Mouse (Mus musculus) heart, embryonic 14.5 days (tissue): ENCODE measurements at regions not wholly inside any gene's neighbourhood (a gene's known extent, or its start where the extent isn't known, plus 50 kb on each side); places are given as distances from the start of the nearest gene placed in this dataset. TPM values are rescaled to one million over a fixed set of nuclear protein-coding genes. Genes with fewer than 3 reads are reported as not detected.

Source experiments
- ATAC-seq: fragments of 200-750 bp; cut with Nextera tagmentation; 2 replicates; pipeline ENCODE4 v1.8.0; 2017; ENCODE audit warnings: low read depth, moderate TSS enrichment; ENCODE audit not compliant: insufficient number of reproducible peaks, insufficient read depth, low FRiP score
- H3K27ac ChIP-seq, 2 experiments: fragments of 200-500 bp in 1 of 2; fragments of 300-500 bp in 1 of 2; sonication (generic) in 1 of 2; replicated peaks in 1 of 2; 2 replicates each; pipeline ENCODE4 v1.5.1; 2012 to 2014; ENCODE audit warnings: low read depth in 2 of 2, low read length in 2 of 2, control low read depth in 1 of 2, mild to moderate bottlenecking in 1 of 2, mixed read lengths in 1 of 2; ENCODE audit not compliant: control insufficient read depth in 1 of 2, insufficient read depth in 1 of 2
- H3K27me3 ChIP-seq: fragments of 300-500 bp; sonication (generic); 2 replicates; pipeline ENCODE4 v1.6.1; 2014; ENCODE audit warnings: mild to moderate bottlenecking, low read length, control low read depth; ENCODE audit not compliant: control insufficient read depth, insufficient read depth
- H3K36me3 ChIP-seq: fragments of 300-500 bp; sonication (generic); 2 replicates; pipeline ENCODE4 v1.6.1; 2014; ENCODE audit warnings: mild to moderate bottlenecking, control low read depth, low read length, mixed read lengths; ENCODE audit not compliant: control insufficient read depth, insufficient read depth
- H3K4me1 ChIP-seq, 2 experiments: fragments of 200-500 bp in 1 of 2; fragments of 300-500 bp in 1 of 2; sonication (generic) in 1 of 2; 2 replicates each; pipeline ENCODE4 v1.6.1; 2012 to 2014; ENCODE audit warnings: low read length in 2 of 2, control low read depth in 1 of 2, mixed read lengths in 1 of 2; ENCODE audit not compliant: control insufficient read depth in 2 of 2, insufficient read depth in 2 of 2
- H3K4me2 ChIP-seq: fragments of 300-500 bp; sonication (generic); 2 replicates; pipeline ENCODE4 v1.6.1; 2014; ENCODE audit warnings: mild to moderate bottlenecking, low read length
- H3K4me3 ChIP-seq, 2 experiments: fragments of 200-500 bp in 1 of 2; fragments of 300-500 bp in 1 of 2; sonication (generic) in 1 of 2; 2 replicates each; pipeline ENCODE4 v1.5.1; 2012 to 2014; ENCODE audit warnings: low read length in 2 of 2, mild to moderate bottlenecking in 2 of 2, control low read depth in 1 of 2, low read depth in 1 of 2, moderate library complexity in 1 of 2; ENCODE audit not compliant: control insufficient read depth in 1 of 2, insufficient read depth in 1 of 2
- H3K9ac ChIP-seq: fragments of 300-500 bp; sonication (generic); 2 replicates; pipeline ENCODE4 v1.6.1; 2014; ENCODE audit warnings: mild to moderate bottlenecking, low read length
- H3K9me3 ChIP-seq: fragments of 300-500 bp; sonication (generic); 2 replicates; pipeline ENCODE4 v1.6.1; 2016; ENCODE audit warnings: low read length, control low read depth; ENCODE audit not compliant: control insufficient read depth
- WGBS: fragments of 180-500 bp; shearing (Covaris S2); extraction: QIAGEN DNeasy Blood & Tissue Kit; methylation state at CpG from one replicate; pipeline ENCODE4 v1.1.7; 2014; 5-methylcytosine and 5-hydroxymethylcytosine counted together
- microRNA counts: library from miRNA; unstranded; fragments of <30 nt; microRNA quantifications from one replicate; lab custom pipeline; 2016
- microRNA-seq: library from miRNA; unstranded; fragments of <30 nt; microRNA quantifications from one replicate; pipeline ENCODE4, GENCODE M21; 2016

DNA sequence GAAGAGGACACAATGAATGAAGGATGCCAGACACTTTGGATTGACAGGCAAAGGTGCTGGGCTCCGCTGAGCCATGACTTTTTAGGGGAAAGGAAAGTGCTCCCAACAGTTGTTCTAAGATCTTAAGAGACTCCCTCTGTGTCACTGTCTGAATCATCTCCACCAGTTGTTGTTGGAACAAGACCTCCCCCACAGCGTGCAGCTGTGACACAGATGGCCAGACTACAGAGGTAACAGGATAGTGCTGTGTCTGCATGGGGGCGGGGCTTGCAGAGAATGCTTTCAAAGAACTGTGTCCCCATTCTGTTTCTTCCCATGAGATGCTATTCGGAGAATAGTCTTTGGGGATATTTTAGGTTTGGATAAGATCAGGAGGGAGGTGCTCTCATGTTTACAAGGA is 61.7 kb upstream of the Dpyd start:
- no peaks in the 10 kb centered on the region for H3K4me1 ChIP-seq
- no peak overlapping the region for H3K4me2 ChIP-seq
- no peaks in the 10 kb centered on the region for H3K36me3 ChIP-seq
- no peak for ATAC-seq
- WGBS: 19% methylated on average over 4 of the region's 4 CpGs
- H3K9ac ChIP-seq: no peak overlapping the region
- no peak overlapping the region for H3K4me3 ChIP-seq
- H3K27ac ChIP-seq: no peak overlapping the region
- no peaks in the 10 kb centered on the region for H3K27me3 ChIP-seq
- H3K9me3 ChIP-seq: no peaks in the 10 kb centered on the region

DNA sequence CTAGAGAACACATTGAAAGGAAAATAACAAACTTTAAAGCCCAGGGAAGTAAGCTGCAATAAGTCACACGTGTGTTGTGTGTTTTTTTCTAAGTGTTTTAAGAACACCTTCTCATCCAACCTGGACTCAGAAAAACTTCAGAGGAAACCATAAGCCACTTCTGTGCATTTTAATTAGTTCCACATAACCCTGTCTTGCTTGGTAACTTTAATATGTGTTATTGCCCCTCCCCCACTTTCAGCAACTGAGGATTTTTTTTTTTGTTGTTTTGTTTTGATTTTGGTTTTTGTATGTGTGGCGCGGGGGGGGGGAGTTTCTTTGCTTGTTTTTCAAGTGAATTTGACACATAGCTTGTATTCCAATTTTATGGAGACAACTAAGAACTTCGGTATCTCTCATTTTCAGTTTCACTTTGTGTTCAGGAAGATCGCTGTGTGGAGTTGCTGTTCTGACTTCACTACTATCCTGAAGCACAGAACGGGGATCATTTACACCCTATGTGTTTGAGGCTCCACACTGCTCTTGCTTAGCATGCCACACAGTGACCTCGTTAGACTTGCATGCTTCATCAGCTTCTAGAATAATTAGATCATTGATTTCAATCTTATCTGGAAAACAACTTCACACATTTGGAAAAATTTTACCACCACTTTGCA is 54.2 kb upstream of the Dpyd start:
- no peak for ATAC-seq
- no peak overlapping the region for H3K4me3 ChIP-seq
- H3K27ac ChIP-seq: no peak overlapping the region

GRCm38 (mm10) chr3:118510837-118511236 is 51.1 kb upstream of the Dpyd start:
- H3K4me1 ChIP-seq: no peaks in the 10 kb centered on the region
- no peak overlapping the region for H3K4me3 ChIP-seq
- H3K4me2 ChIP-seq: no peak overlapping the region
- no peak overlapping the region for H3K27ac ChIP-seq
- 80% methylated on average over 4 of the region's 4 CpGs for WGBS
- H3K9ac ChIP-seq: no peak overlapping the region
- H3K36me3 ChIP-seq: no peaks in the 10 kb centered on the region
- ATAC-seq: no peak
- no peaks in the 10 kb centered on the region for H3K27me3 ChIP-seq
- H3K9me3 ChIP-seq: no peaks in the 10 kb centered on the region

More for the DNA sequence above, 54.2 kb upstream of the Dpyd start:
- Histone ChIP-seq H3K9ac (no peak overlapping the region), H3K9me3 (no peaks in the 10 kb centered on the region), H3K4me2 (no peak overlapping the region), H3K27me3 (no peaks in the 10 kb centered on the region), H3K4me1 (no peaks in the 10 kb centered on the region), H3K36me3 (no peaks in the 10 kb centered on the region)
- WGBS: 73% methylated on average over 7 of the region's 7 CpGs

DNA sequence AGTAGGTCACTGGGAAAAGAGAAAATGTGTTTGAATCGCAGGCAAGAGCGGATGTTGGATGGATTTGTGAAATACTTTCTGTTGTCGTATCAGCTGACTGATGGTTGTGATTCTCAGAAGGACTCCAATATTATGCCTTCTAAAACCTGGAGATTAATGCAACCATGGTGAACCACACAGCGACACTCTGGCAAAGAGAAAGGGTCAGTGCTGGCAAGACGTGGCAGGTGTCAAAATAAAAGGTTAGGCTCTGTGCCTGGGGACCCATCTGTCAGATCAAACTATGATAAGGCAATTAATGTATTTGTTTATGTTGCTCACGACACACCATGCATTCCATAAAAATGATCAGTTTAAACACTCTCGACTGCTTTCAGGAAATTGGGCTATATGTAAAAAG is 50.0 kb upstream of the Dpyd start:
- WGBS: 64% methylated on average over 7 of the region's 7 CpGs
- Histone ChIP-seq H3K9me3 (no peaks in the 10 kb centered on the region), H3K36me3 (no peaks in the 10 kb centered on the region), H3K27ac (no peak overlapping the region), H3K4me3 (no peak overlapping the region), H3K4me2 (no peak overlapping the region), H3K9ac (no peak overlapping the region), H3K4me1 (no peaks in the 10 kb centered on the region), H3K27me3 (no peaks in the 10 kb centered on the region)
- ATAC-seq: no peak

MicroRNA genes in the stretch of these regions (microRNA counts, 519-probe panel; counts per million panel counts)
- microRNA mmu-miR-137 (lab: Ali Mortazavi, UCI): 322 counts per million, percentile 70 among the panel's probes with 10 or more counts

Small RNA genes in the stretch of these regions (microRNA-seq; reads per million reads assigned to microRNA genes)
- gene Gm24155 (not detected), gene Mir137 (15.9 reads per million, percentile 28 among the genes with 10 or more reads in this experiment)
